Mouse (Mus musculus): Measurements from ENCODE around the gene Ptms.

Gene Ptms

DNA sequence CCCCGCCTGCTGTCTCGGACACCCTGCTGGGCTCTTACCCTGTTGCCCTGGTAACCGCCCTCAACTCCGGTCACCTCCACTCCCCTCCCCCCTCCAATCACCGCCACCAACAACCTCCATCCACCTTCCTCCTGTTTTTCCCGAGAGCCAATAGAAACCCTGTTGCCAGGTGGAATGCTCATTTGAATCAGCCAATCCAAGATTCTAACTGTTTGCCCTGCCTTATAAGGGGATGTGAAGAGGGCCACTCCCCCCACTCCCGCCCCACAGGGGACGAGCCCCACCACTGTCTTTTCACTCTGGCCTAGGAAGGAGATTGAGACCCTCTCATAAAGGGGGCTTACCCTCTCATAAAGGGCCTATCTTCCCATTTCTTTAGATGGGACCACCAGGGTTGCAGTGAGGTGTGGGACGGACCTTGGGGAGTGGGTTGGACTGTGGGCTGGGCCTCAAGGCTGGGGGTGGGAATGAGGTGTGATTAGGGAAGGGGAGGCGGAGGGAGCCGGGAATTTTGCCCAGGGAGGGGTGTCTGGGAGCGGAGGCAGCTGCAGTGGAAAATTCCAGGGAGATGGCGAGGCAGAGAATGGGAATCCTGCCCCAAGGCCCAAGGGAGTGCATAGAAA is at the start of gene Ptms:
Ptms (minus strand) TSS at position 409 of the 623 bp plus-strand sequence.
- peak; percentile 82 for DNase-seq (ENCODE audit: low spot score)

DNA sequence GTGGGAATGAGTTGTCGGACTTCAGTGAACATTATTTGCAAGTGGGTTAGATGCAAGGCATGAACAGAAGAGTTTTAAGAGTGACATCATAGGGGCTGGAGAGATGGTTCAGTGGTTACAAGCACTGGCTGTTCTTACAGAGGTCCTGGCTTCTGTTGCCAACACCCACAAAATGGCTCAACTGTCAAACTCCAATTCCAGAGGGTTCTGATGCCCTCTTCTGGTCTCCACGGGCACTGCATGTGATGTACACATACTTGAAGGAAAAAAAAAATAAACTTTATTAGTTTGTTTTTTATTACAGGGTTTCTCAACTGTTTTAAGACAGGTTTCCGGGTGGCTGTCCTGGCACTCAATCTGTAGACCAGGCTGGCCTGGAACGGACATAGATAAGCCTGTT is 47.9 kb upstream of the Ptms start:
- DNase-seq (ENCODE audit: low spot score) = no peak

DNA sequence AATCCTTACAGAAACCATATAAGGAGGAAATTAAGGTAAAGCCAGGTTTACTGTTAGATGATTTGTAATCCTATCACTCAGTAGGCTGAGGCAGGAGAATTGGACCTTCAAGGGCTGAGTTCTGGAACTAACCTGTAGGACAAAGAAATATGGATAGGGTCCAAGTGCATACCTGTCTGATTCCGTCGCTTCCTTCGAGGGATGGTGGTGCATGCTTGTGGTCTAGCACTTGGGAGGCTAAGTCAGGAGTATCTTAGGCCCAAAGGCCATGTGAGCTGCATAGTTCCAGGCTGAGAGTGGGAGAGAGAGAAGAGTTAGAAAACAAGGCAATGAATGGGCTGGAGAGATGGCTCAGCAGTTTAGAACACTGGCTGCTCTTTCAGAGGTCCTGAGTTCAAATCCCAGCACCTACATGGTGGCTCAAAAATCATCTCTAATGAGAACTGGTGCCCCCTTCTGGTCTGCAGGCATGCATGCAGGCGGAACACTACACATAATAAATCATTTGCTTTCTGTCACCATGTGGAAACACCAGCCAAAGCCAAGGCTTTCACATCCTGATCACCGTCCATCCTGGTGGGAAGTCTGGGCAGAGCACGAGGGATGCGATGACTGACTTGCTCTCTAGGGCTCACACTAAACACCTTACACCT is 46.7 kb upstream of the Ptms start:
- DNase-seq (ENCODE audit: low spot score) = no peak

DNA sequence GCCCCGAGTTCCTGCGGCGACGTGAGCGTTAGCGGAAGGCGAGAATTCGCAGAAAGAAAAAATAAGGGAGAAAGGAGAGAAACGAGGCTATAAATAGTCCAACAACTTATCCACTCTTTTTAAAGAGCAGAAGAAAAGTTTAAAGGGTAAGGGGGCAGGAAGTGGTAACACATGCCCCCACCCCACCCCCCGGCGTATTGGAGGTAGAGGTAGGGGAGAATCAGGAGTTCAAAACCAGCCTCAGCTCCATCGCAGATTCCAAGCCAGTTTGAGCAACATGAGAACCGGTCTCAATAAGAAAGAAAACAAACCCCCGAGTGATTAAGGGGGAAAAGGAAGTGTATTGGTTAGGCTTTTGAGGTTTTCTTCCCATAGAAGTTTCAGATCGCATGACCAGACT is 45.8 kb upstream of the Ptms start:
- no peak for DNase-seq (ENCODE audit: low spot score)

DNA sequence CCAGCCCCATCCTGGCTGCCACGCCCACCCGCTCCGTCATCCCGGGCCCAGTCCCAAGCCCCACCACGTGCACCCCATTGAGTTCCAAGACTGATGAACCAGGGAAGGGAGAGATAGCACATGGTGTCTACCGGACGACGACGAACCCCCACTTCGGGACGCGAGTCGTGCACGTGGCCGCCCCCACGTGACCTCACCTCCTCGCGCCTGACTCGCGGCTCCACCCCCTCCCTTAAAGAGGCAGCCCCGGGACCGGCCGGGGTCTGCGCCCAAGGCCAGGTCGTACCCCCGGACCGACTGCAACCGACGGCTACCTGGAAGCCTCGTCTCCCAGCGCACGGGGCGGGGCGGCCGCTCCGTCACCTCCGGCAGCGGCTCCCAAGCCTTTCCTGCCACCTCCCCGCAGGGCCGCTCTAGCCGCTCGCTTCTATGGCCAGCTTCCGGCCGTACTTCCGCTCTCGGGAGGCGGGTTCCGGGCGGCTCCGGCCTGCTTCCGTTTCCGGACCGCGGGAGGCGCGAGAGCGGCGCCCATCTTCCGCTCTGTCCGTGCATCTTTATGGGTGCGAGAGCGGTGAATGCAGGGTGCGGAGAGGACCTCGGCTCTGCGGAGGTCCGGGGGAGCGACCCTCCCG is 45.3 kb upstream of the Ptms start, which contains the start of gene Cops7a:
Cops7a (minus strand) TSS at position 451 of the 632 bp plus-strand sequence.
- DNase-seq (ENCODE audit: low spot score) = peak; percentile 81

DNA sequence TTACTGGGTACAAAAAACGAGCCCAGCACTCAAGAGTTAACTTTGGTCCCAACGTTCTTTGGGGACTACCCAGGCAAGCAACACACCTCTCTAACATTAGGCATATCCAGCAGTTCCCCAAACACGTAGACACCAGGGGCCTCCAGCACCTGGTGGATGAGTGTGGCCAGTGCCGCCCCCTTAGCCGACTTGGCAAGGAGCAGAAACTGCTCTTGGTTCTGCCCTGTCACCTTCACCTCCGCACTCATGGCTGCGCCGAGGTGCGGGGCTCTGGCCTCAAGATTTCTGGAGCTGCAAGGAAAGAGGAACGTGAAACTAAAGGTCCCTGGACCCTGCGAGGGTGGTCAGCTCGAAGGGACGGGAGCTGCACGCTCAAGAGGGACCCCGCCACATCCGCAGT is 44.7 kb upstream of the Ptms start:
- no peak for DNase-seq (ENCODE audit: low spot score)

DNA sequence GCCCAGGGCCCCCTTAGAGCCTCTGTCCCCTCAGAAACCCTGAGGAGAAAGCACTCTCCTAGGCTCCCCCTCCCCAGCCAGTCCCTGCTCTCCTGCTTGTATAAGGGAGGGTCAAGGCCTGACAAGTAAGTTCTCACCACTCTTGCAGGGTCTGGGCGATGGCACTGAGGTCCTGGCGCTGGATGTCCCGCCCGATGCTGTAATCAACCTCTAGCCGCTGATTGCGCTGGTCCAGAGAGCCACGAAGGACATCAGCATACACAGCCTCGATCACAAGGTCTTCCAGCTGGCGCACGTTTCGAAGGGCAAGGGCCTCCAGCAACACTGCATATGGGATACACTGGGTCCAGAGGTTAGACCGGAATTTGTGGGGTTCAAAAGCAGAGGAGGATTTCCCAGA is 41.1 kb upstream of the Ptms start:
- DNase-seq (ENCODE audit: low spot score) = no peak

DNA sequence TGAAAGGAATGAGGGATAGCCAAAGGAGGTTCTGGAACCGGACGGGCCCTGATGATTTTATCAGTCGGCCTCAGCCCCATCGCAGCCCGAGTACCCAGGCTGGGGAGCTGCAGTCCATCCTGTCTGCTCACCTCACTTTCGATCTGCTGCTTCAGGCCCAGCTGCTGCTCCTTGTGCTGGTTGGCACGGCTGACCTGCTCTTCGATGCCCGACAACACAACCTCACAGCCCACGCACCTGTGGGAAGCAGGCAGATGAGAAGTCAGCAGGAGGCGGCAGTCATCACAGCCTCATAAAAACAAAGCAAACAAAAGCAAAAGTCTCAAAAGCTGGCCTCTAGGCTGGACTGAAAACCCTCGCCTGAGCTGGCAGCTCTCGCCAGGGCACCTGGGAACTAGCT is 40.1 kb upstream of the Ptms start:
- DNase-seq (ENCODE audit: low spot score) = no peak

DNA sequence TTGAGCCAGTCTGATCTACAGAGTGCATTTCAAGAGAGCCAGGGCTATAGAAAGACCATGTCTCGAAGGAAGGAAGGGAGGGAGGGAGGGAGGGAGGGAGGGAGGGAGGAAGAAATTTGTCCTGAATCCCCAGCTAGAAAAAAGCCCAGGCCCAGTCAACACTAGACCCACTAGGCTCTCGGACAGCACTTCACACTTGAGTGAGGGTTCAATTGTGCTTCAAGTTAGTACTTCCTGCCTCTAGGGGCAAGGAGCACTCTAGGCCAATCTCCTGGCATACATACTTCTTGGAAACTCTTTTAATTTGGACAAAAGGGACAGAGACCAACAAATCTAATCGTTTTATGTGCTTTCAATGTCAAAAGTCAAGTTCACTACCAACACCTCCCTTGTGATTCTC is 38.2 kb upstream of the Ptms start:
- no peak for DNase-seq (ENCODE audit: low spot score)

DNA sequence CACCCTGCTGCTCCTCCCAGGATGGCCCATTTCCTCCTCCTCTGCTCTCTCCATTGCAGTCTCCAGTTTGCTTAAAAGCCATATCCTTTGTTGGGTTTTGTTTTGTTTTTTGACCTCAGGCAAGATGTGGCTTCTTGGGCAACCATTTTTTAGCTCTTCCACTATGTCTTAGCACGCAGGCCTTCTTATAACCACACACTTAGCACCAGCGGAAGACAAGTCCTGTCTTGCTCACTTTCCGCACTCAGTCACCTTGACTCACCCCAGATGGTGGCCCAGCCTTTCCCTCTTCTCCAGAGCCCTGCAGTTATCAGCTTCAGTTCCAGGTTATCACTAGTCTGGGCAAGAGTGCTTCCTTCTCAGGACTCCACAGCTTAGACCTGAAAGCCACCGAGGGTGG is 35.3 kb upstream of the Ptms start:
- DNase-seq (ENCODE audit: low spot score) = no peak

DNA sequence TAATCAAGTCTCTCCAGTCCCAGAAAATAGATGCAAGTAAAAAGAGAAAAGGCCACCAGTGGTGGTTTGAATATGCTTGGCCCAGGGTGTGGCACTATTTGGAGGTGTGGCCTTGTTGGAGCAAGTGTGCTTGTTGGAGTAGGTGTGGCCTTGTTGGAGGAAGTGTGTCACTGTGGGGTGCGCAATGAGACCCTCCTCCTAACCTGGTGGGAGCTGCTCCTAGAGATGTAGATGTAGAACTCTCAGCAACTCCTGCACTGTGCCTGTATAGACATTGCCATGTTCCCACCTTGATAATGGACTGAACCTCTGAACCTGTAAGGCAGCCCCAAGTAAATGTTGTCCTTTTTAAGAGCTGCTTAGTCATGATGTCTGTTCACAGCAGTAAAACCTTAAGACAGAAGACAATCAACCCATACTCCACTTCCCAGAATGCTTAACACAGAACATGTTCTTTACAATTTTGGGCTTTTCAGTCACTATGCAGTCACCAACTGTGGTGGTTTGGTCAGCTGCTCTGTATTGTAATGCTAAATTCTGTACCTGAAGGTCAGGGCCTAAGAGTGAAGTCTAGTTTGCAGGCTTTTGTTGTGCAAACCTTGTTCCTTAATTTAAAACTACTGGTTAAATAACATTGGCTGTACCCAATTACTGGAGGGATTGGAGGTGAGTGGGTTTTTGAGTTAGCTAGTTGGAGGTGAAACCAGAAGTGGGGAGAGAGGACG is 34.2 kb upstream of the Ptms start:
- DNase-seq (ENCODE audit: low spot score) = no peak

DNA sequence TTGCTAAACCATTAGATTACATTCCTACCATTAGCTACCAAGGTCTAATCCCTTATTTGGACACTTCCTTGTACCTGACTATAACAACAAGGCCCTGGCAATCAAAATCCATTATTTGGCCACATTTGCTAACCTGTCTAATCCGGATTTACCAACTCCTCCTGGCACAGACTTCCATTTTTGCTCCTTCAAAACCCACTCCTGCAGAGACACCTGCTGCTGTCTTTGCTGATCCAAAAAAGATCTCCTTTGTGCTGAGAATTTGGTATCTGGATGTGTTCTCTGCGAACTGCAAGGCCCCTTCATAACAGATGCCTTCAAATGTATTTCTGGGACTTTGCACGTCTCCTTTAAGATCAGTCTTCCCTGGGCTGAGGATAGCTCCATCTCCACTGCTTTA is 23.6 kb upstream of the Ptms start:
- DNase-seq (ENCODE audit: low spot score) = no peak

DNA sequence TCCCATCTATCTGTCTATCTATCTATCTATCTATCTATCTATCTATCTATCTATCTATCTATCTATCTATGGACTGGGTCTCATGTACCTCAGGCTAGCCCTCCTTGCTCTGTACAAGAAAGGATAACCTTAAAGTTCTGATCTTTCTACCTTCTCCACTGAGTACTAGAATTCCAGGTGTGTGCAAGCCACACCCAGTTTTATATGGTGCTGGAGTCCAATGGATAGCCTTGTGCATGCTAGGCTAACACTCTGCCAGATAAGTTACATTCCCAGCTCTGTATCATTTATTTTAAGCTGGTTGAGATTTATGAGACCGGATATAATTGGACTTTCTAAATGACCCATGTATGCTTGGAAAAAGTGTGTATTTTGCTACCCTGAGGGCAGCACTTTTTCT is 21.8 kb upstream of the Ptms start:
- DNase-seq (ENCODE audit: low spot score) = no peak

DNA sequence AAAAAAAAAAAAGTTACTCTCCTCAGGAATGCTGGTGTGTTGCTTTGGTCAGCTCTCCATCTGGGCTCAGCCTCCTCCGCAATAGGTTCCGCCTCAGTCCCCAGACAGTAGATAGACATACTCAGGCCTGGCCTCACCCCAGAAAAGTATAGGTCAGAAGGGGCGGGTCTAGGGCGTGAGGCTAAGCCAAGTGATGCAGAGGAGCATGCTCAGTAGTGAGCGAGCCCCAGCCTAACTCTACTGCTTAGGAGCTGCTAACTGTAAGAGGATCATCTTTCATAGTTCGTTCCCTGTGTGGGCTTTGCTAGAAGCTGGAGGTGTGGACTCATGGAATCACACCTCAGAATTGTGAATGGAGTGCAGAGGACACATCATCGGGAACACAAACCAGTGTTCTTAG is 18.7 kb upstream of the Ptms start:
- no peak for DNase-seq (ENCODE audit: low spot score)

DNA sequence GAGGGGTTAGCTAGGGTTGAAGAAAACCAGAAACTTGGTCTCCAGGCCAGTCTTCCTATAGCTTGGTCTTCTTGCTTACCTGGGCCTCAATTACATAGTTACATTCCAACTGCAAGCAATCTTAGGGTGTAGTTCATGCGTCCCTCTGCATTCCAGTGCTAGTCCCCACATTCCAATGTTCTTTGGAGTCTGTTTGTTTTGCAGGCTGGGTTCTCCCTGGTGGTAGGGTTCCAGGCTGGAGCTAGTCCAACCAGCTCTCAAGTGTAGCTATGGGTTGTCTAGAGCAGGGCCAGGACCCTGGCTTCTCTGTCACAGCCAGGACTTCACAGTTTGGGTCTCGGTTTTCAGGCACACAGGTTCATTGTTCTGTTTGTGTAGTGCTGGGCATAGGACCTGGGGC is 17.6 kb upstream of the Ptms start:
- DNase-seq (ENCODE audit: low spot score) = no peak

DNA sequence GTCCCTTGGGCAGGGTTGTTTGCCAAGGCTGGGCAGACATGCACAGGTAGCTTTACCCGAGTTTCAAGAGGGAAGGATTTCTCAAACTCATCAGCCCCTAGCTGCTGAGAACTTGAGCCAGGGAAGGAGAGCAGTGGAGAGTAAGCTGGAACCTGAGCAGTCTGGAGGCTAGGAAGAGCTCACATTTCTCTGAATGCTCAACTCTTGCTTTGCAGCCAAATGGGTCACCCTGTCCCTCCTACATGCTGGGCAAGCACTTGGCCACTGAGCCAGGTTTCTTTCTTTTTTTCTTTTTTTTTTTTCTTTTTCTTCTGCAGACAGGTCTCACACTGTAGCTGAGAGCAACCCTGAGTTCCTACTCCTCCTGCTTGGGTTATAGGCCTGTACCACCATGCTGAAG is 16.8 kb upstream of the Ptms start:
- no peak for DNase-seq (ENCODE audit: low spot score)

DNA sequence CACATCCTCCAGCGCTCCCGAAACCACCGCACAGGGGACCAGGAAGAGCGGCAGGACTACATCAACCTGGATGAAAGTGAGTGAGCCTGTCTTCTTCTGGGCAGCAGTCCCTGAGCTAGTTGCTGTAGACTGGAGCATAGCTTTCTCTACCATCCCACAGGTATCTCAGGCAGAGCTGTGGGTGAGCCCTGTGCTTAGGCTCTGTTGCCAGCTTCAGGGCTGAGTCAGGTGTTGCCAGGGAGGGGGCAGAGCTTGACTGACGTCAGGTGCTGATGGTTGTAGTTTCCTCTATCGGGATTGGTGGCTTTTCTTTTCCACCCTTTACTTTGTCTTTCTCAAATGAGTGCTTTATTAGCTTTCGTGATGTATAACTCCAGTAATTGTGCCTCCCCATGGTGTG is 14.8 kb upstream of the Ptms start:
- DNase-seq (ENCODE audit: low spot score) = no peak

DNA sequence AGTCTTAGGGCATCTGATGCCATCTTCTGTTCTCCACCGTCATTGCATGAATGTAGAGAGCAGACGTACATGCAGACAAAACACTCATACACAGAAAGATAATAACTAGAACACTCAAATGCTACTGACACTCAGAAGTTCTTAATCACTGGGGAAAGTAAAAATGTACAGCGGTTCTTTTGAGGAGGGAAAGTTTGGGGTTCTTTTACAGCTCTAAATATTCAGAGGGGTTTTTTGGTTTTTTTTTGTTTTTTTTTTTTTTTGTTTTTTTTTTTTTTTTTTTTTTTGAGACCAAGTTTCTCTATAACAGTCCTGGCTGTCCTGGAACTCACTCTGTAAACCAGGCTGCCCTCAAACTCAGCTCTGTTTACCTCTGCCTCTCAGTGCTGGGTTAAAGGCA is 13.2 kb upstream of the Ptms start:
- no peak for DNase-seq (ENCODE audit: low spot score)

DNA sequence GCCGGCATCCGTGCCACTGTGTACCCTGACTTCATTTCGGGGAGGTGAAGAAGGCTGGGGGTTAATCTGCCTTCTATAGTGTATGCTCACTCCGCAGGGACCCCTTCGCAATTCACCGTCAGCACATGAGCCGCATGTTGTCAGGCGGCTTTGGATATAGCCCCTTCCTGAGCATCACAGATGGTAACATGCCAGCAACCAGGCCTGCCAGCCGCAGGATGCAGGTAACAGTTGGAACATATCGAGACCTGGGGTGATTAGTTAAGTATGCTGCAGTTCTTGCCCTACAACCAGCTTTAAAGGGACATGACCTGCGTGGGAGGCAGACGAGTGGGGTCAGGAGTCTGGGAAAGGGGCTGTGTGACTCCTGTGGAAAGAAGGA is 12.4 kb upstream of the Ptms start:
- no peak for DNase-seq (ENCODE audit: low spot score)

DNA sequence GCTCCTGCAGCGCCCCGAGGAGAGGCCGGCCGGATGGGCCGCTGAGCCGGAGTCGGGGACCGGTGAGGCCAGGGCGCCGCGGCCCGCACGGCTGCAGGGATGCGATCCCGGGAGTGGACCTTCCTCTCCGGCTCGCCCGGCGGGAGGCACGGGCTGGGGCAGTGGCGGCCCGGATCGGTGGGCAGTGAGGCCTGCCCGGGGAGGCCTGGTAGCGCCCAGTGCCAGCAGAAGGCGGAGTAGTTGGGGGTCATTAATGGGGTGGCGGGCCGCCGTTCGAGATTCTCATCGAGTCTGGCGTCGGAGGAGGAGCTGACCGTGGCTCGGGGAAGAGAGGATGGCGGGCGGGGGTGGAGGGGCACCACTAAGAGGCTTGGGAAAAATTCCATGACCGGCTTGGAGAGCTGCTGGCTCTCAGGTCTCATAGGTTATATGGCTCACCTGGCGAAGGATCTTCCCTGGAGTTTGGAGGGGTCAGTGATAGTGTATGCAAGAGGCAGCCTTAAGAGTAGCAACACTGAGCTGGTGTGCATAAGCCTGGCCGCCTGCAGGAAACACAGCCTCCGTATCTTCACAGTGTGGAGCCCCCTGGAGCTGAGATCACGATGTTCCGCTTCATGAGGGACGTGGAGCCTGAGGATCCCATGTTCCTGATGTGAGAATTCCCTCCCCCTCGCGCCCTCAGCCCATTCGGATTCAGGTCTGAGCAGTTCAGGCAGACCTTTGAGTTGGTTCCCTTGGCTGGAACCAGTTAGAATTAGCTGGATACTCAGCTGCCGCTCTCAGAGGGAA is 11.8 kb upstream of the Ptms start:
- DNase-seq (ENCODE audit: low spot score) = no peak

DNA sequence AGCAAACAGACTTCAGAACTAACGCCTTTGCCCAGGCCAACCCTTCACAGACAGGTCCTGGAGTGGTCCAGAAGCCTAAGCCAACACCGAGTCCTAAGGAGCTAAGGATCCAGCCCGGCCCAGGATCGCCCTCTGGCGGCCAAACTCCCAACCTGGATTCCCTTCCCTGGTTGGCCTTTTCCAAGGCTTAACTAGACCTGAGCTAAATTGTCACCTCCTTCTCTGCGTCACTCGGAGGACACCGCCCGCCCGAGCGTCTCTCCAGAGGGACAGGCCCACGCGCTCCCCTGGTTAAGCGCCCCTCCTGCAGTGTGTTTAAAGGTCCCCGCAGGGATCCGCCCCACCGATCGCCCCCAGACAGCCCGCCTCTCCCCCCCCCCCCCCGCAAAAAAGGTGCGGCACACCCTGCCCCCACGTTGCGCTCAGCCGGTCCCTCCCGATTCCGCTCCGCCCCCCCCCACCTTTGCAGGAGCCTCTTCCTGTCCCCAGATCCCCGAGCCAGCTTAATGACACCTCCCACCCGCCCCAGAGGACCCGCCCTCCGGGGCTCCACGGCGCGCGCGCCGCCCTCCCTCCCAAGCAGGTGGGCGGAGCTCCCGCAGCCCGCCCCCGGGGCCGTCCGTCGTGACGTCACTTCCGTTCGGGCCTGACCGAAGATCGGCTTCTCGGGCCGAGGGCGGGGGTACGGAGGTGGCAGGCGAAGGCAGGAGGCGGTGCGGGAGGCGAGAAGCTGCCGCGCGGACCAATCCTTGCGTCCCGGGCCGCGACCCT is 11.0 kb upstream of the Ptms start, which contains the start of gene Mlf2:
Mlf2 (plus strand) TSS at position 633 of the 771 bp plus-strand sequence.
- DNase-seq (ENCODE audit: low spot score) = peak; percentile 99

Measured in urinary bladder, postnatal 10 days (tissue).